Mouse (Mus musculus): ENCODE results near the gene E130308A19Rik. TPM values are rescaled to one million over a fixed set of nuclear protein-coding genes. Genes with fewer than 3 reads are reported as not detected.

The E130308A19Rik gene
- polyA plus RNA-seq, 1 experiment from 2014 or later: 30.5 TPM

DNA sequence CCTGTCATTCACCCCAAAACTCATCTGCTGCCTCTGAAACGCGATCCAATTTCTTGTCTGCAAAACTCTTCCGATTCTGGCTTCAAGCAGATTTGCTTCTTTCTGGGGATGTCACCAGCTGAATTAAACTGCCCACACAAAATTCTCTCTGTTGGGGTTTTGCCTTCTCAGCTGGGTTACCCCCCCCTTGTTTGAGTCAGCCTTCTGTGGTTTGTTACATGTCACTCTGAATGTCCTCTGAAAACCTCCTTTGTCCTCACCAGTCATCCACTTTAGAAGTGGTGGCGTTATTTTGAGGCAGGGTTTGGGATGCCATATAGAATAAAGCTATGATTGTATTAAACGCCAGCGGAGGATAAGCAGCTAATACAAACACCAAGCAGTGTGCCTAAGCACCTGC is 176.1 kb downstream of the E130308A19Rik start:
- peaks cover 5% of the 10 kb centered on the region; the same call in 1 of the 2 replicates for H3K4me1 ChIP-seq (ENCODE audit: control insufficient read depth, insufficient read depth, low read length)
- no peak overlapping the region for H3K4me3 ChIP-seq (ENCODE audit: low read depth, low read length)
- H3K27me3 ChIP-seq (ENCODE audit: control insufficient read depth, insufficient read depth, low read length): no peaks in the 10 kb centered on the region
- H3K4me2 ChIP-seq: no peak overlapping the region
- 70% methylated on average over 6 of the region's 6 CpGs for WGBS (ENCODE audit: insufficient replicate concordance)
- H3K9ac ChIP-seq (ENCODE audit: low read depth, low read length): no peak overlapping the region
- no peaks in the 10 kb centered on the region for H3K36me3 ChIP-seq (ENCODE audit: control insufficient read depth, insufficient read depth, low read length)
- no peaks in the 10 kb centered on the region for H3K9me3 ChIP-seq (replicated peaks; ENCODE audit: control insufficient read depth, low read length)
- no peak overlapping the region for H3K27ac ChIP-seq (ENCODE audit: low read depth, low read length)
- ATAC-seq (replicated peaks; ENCODE audit: insufficient number of reproducible peaks, low FRiP score, low TSS enrichment): no peak

GRCm38 (mm10) chr4:59802792-59803191 is 176.8 kb downstream of the E130308A19Rik start:
- Histone ChIP-seq H3K4me2 (no peak overlapping the region), H3K27me3 (ENCODE audit: control insufficient read depth, insufficient read depth, low read length) (no peaks in the 10 kb centered on the region), H3K9me3 (replicated peaks; ENCODE audit: control insufficient read depth, low read length) (no peaks in the 10 kb centered on the region), H3K4me1 (ENCODE audit: control insufficient read depth, insufficient read depth, low read length) (peaks cover 5% of the 10 kb centered on the region; the same call in 1 of the 2 replicates), H3K36me3 (ENCODE audit: control insufficient read depth, insufficient read depth, low read length) (no peaks in the 10 kb centered on the region), H3K9ac (ENCODE audit: low read depth, low read length) (no peak overlapping the region), H3K4me3 (ENCODE audit: low read depth, low read length) (no peak overlapping the region), H3K27ac (ENCODE audit: low read depth, low read length) (no peak overlapping the region)
- ATAC-seq (replicated peaks; ENCODE audit: insufficient number of reproducible peaks, low FRiP score, low TSS enrichment): no peak
- 46% methylated on average over 4 of the region's 4 CpGs for WGBS (ENCODE audit: insufficient replicate concordance)

DNA sequence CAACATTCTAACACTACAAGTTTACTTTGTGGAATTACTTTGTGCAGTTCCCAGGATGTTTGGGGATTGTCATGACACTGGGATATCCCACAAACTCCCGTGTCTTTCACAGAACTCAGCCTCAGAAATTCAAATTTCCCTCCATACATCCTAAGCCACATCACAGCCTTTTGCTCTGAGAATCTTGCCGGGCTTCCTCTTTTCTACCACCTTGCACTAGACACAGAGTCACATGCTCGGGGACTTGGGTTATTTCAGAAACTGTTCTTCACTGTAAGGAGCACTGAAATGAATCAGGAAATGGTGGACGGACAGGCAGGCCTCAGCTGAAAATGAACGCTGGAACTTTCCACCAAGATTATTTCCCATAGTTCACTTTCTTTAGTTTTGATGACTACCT is 177.3 kb downstream of the E130308A19Rik start:
- no peak overlapping the region for H3K4me2 ChIP-seq
- H3K27me3 ChIP-seq (ENCODE audit: control insufficient read depth, insufficient read depth, low read length): no peaks in the 10 kb centered on the region
- H3K36me3 ChIP-seq (ENCODE audit: control insufficient read depth, insufficient read depth, low read length): no peaks in the 10 kb centered on the region
- no peak overlapping the region for H3K4me3 ChIP-seq (ENCODE audit: low read depth, low read length)
- H3K27ac ChIP-seq (ENCODE audit: low read depth, low read length): no peak overlapping the region
- H3K9me3 ChIP-seq (replicated peaks; ENCODE audit: control insufficient read depth, low read length): no peaks in the 10 kb centered on the region
- ATAC-seq (replicated peaks; ENCODE audit: insufficient number of reproducible peaks, low FRiP score, low TSS enrichment): no peak
- 77% methylated on average over 5 of the region's 5 CpGs for WGBS (ENCODE audit: insufficient replicate concordance)
- peaks cover 5% of the 10 kb centered on the region; the same call in 1 of the 2 replicates for H3K4me1 ChIP-seq (ENCODE audit: control insufficient read depth, insufficient read depth, low read length)
- no peak overlapping the region for H3K9ac ChIP-seq (ENCODE audit: low read depth, low read length)

GRCm38 (mm10) chr4:59804754-59805153 is 178.7 kb downstream of the E130308A19Rik start:
- ATAC-seq (replicated peaks; ENCODE audit: insufficient number of reproducible peaks, low FRiP score, low TSS enrichment): no peak
- no peak overlapping the region for H3K27ac ChIP-seq (ENCODE audit: low read depth, low read length)
- no peaks in the 10 kb centered on the region for H3K36me3 ChIP-seq (ENCODE audit: control insufficient read depth, insufficient read depth, low read length)
- no peaks in the 10 kb centered on the region for H3K27me3 ChIP-seq (ENCODE audit: control insufficient read depth, insufficient read depth, low read length)
- 65% methylated on average over 1 of the region's 1 CpGs for WGBS (ENCODE audit: insufficient replicate concordance)
- peak overlapping the region; percentile 81 for H3K4me2 ChIP-seq
- peak overlapping the region; percentile 85; the same call in 1 of the 2 replicates for H3K9ac ChIP-seq (ENCODE audit: low read depth, low read length)
- peaks cover 5% of the 10 kb centered on the region; the same call in 1 of the 2 replicates for H3K4me1 ChIP-seq (ENCODE audit: control insufficient read depth, insufficient read depth, low read length)
- peak overlapping the region; percentile 98 for H3K4me3 ChIP-seq (ENCODE audit: low read depth, low read length)
- H3K9me3 ChIP-seq (replicated peaks; ENCODE audit: control insufficient read depth, low read length): no peaks in the 10 kb centered on the region

DNA sequence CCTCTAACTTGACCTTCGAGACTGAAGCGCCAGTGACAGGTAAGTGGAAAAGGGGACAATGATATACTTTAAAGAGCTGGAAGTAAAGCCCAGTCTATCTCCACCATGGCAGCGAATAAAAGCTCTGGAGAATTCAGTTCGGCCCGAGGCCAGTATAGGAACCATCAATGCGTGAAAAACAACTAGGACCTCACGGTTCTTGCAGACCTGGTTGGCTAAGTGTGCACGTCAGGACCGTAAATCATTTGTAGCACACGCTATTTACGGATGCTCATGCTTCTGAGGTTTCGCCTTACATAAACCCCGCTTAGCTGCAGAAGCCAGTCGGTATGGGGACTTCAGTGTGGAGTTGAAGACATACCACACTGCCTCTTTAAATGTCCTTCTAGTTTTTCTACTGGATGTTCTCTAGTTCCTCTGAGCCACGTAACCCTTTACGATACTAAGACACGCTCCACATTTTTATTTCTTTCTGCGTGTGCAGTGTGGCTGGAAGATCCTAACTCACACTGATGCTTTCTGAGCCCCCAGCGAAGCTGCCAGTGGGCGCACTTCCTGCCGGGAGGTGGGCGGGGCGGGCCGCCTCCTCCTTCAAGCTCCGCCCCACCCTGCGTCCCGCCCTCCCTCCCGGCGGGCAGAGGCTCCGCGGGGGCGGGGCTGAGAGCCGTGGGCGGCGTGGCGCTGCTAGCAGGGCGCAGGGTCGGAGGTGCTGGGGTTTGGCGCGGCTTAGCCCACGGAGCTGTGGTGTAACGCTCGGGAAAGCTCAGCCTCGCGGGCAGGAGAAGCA is 179.4 kb downstream of the E130308A19Rik start, which contains the start of gene Snx30:
Snx30 (plus strand) TSS at position 660 of the 787 bp plus-strand sequence.
- peak; percentile 93 for ATAC-seq (replicated peaks; ENCODE audit: insufficient number of reproducible peaks, low FRiP score, low TSS enrichment)
- H3K36me3 ChIP-seq (ENCODE audit: control insufficient read depth, insufficient read depth, low read length): no peaks in the 10 kb centered on the region
- no peaks in the 10 kb centered on the region for H3K27me3 ChIP-seq (ENCODE audit: control insufficient read depth, insufficient read depth, low read length)
- peak within 1 kb of the TSS; percentile 98 for H3K4me3 ChIP-seq (ENCODE audit: low read depth, low read length)
- peak within 1 kb of the TSS; percentile 81 for H3K4me2 ChIP-seq
- H3K27ac ChIP-seq (ENCODE audit: low read depth, low read length): peak within 1 kb of the TSS; percentile 70
- H3K4me1 ChIP-seq (ENCODE audit: control insufficient read depth, insufficient read depth, low read length): peaks cover 5% of the 10 kb centered on the region; the same call in 1 of the 2 replicates
- H3K9me3 ChIP-seq (replicated peaks; ENCODE audit: control insufficient read depth, low read length): no peaks in the 10 kb centered on the region
- H3K9ac ChIP-seq (ENCODE audit: low read depth, low read length): peak within 1 kb of the TSS; percentile 85
- 2% methylated on average over 42 of the region's 45 CpGs for WGBS (ENCODE audit: insufficient replicate concordance)

DNA sequence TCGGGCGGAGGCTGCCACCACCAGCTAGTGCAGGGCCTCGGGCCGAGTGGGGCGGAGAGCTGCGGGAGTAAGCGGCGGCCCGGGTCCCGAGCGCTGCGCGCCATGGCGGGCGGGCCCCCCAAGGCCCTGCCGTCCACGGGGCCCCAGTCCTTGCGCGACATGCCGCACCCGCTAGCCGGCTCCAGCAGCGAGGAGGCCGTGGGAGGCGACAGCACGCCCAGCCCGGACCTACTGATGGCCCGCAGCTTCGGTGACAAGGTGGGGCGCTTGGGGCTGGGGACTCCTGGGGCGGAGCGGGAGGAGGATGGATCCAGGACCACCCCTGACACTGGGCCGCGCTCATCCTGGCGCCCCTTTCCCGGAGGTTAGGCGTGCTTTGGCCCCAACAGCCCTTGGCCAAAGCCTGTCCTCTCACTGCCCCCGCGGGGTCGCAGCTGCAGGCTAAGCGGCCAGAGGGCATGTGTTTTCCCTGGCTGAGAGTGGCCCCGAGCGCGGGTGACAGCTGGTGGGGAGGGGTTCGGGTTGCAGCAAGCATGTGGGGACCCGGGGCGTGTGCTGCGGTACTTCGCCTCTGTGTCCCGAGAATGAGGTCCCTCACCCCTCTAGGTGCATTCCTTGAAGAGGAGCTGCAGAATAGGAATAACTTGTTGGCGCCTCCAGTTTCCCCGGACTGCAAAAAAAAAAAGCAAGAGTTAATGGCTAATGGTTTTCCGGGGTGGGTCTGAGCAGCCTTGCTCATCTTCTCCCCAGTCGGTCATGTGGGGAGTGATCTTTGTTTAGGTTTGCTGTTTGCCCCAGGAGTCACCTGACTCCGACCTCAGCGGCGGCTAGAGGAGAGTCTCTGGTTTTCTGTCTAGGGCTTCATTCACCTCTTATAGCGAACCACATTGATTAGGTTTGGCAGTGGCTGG is 180.2 kb downstream of the E130308A19Rik start:
- peaks cover 5% of the 10 kb centered on the region; the same call in 1 of the 2 replicates for H3K4me1 ChIP-seq (ENCODE audit: control insufficient read depth, insufficient read depth, low read length)
- ATAC-seq (replicated peaks; ENCODE audit: insufficient number of reproducible peaks, low FRiP score, low TSS enrichment): peak; percentile 70
- H3K27me3 ChIP-seq (ENCODE audit: control insufficient read depth, insufficient read depth, low read length): no peaks in the 10 kb centered on the region
- under 1% methylated on average over 58 of the region's 58 CpGs for WGBS (ENCODE audit: insufficient replicate concordance)
- H3K9me3 ChIP-seq (replicated peaks; ENCODE audit: control insufficient read depth, low read length): no peaks in the 10 kb centered on the region
- peak overlapping the region; percentile 85 for H3K9ac ChIP-seq (ENCODE audit: low read depth, low read length)
- peak overlapping the region; percentile 81 for H3K4me2 ChIP-seq
- peak overlapping the region; percentile 70 for H3K27ac ChIP-seq (ENCODE audit: low read depth, low read length)
- H3K36me3 ChIP-seq (ENCODE audit: control insufficient read depth, insufficient read depth, low read length): no peaks in the 10 kb centered on the region
- peak overlapping the region; percentile 98 for H3K4me3 ChIP-seq (ENCODE audit: low read depth, low read length)

DNA sequence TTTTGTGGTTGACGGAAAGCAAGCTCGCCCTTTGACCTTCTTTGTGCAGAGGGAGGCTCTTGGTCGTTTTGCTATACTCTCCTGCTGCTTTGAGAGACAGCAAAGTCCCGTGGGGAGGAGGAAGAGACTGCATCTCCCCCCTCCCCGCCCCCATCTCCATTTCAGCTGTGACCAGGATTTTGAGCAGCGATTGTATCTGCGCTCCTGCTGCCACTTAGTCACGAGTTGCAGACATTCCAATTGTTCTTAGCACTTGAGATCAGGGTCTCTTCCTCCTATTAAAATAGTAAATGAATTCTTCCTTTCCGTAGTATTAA is 180.8 kb downstream of the E130308A19Rik start:
- no peaks in the 10 kb centered on the region for H3K36me3 ChIP-seq (ENCODE audit: control insufficient read depth, insufficient read depth, low read length)
- WGBS (ENCODE audit: insufficient replicate concordance): 2% methylated on average over 9 of the region's 9 CpGs
- H3K27me3 ChIP-seq (ENCODE audit: control insufficient read depth, insufficient read depth, low read length): no peaks in the 10 kb centered on the region
- H3K9ac ChIP-seq (ENCODE audit: low read depth, low read length): peak overlapping the region; percentile 85
- H3K4me2 ChIP-seq: peak overlapping the region; percentile 81
- no peaks in the 10 kb centered on the region for H3K9me3 ChIP-seq (replicated peaks; ENCODE audit: control insufficient read depth, low read length)
- ATAC-seq (replicated peaks; ENCODE audit: insufficient number of reproducible peaks, low FRiP score, low TSS enrichment): no peak
- H3K4me1 ChIP-seq (ENCODE audit: control insufficient read depth, insufficient read depth, low read length): peaks cover 5% of the 10 kb centered on the region; the same call in 1 of the 2 replicates
- peak overlapping the region; percentile 98 for H3K4me3 ChIP-seq (ENCODE audit: low read depth, low read length)
- H3K27ac ChIP-seq (ENCODE audit: low read depth, low read length): no peak overlapping the region

- Histone ChIP-seq H3K9me3 (replicated peaks; ENCODE audit: control insufficient read depth, low read length) (no peaks in the 10 kb centered on the region), H3K36me3 (ENCODE audit: control insufficient read depth, insufficient read depth, low read length) (no peaks in the 10 kb centered on the region), H3K4me3 (ENCODE audit: low read depth, low read length) (no peak overlapping the region), H3K4me1 (ENCODE audit: control insufficient read depth, insufficient read depth, low read length) (peaks cover 5% of the 10 kb centered on the region; the same call in 1 of the 2 replicates), H3K4me2 (peak overlapping the region; percentile 81), H3K27ac (ENCODE audit: low read depth, low read length) (no peak overlapping the region), H3K9ac (ENCODE audit: low read depth, low read length) (no peak overlapping the region), H3K27me3 (ENCODE audit: control insufficient read depth, insufficient read depth, low read length) (no peaks in the 10 kb centered on the region)
- no peak for ATAC-seq (replicated peaks; ENCODE audit: insufficient number of reproducible peaks, low FRiP score, low TSS enrichment)
- 65% methylated on average over 2 of the region's 2 CpGs for WGBS (ENCODE audit: insufficient replicate concordance)
Measured at GRCm38 (mm10) chr4:59807521-59807920, 181.5 kb downstream of the E130308A19Rik start.

All from heart, embryonic 11.5 days (tissue).